Mouse (Mus musculus) embryonic fibroblast, embryonic 13.5 days (primary cell): ENCODE measurements at regions not wholly inside any gene's neighbourhood (a gene's known extent, or its start where the extent isn't known, plus 50 kb on each side); places are given as distances from the start of the nearest gene placed in this dataset.

Experiments
- CTCF ChIP-seq: IDR thresholded peaks from 2 replicates; pipeline ENCODE4 v1.5.1; 2011; ENCODE audit warnings: mild to moderate bottlenecking, control low read depth, low read length, moderate library complexity, borderline replicate concordance; ENCODE audit not compliant: insufficient read depth
- POLR2A ChIP-seq: IDR thresholded peaks from 2 replicates; pipeline ENCODE4 v1.6.1; 2011; ENCODE audit warnings: low read depth, mild to moderate bottlenecking, control low read depth, low read length, moderate library complexity

DNA sequence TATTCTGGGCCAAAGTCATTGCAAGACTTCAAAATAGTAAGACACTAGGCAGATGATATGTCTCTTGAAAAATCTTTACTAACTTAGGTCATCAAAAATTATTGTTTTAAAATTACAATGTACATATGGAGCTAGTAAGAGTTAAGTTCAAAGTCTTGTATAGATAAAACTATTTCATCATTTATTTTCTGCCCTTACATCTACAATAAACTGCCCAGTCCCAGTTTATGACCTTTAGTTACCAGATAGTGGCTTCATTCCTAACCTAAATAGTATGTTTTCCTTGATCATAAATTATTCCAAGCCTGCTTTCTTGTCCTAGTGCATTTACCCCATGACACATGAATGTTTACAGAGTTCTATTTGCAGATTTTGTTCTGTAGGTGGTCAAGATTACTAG is 72.9 kb downstream of the Manea start:
- TF ChIP-seq POLR2A (no peak), CTCF (no peak)
